8 mouse cellular contexts compared by ENCODE assay signal in genomic region chr6:90728491-90728931, GRCm38 (mm10).
DNase-seq lines count a peak whose midpoint lies in the region; ATAC-seq and TF ChIP-seq lines count a peak whose summit lies in the region.

No protein-coding gene starts in this region.

- peak; percentile 63 for ATAC-seq in hindbrain, embryonic 14.5 days (ENCODE audit: low FRiP score)
- peak; percentile 85 for ATAC-seq in lung, postnatal 0 days

- TF ChIP-seq CTCF in lung, postnatal 0 days (IDR thresholded peaks at IDR 0.05), result peak; percentile 100

- H3K9ac ChIP-seq in hindbrain, embryonic 14.5 days, result no peak overlapping the region
- H3K9ac ChIP-seq in lung, postnatal 0 days (replicated peaks; ENCODE audit: low read depth), result no peak overlapping the region

- H3K4me2 ChIP-seq in hindbrain, embryonic 14.5 days (replicated peaks), result no peak overlapping the region
- H3K4me2 ChIP-seq in lung, postnatal 0 days (replicated peaks; ENCODE audit: low read depth, low read length), result no peak overlapping the region

- WGBS in hindbrain, embryonic 14.5 days, result 5% methylated on average over 1 of the region's 1 CpGs
- WGBS in lung, postnatal 0 days, result 8% methylated on average over 1 of the region's 1 CpGs

- peak; percentile 68 for DNase-seq in Muller cell, postnatal 12 days (ENCODE audit: inconsistent ontology term)
- DNase-seq in cerebellum, postnatal 10 days, result peak; percentile 94
- DNase-seq in gastrocnemius, adult 18-20 months (ENCODE audit: low spot score), result peak; percentile 91
- peak; percentile 84 for DNase-seq in hindbrain, embryonic 14.5 days (ENCODE audit: low spot score)
- DNase-seq in layer of hippocampus, postnatal 25 days (ENCODE audit: extremely low spot score in 1 of 2, low spot score in 1 of 2), result peak; percentile 74 to 92
- peak; percentile 93 for DNase-seq in lung, postnatal 0 days (ENCODE audit: low spot score)
- DNase-seq in ovary, postnatal 10 days (ENCODE audit: low spot score), result peak; percentile 78
- peak; percentile 79 for DNase-seq in thymus, postnatal 0 days (ENCODE audit: low spot score)

- H3K27me3 ChIP-seq in hindbrain, embryonic 14.5 days (ENCODE audit: control insufficient read depth, insufficient read depth, low read length), result no peaks in the 10 kb centered on the region
- H3K27me3 ChIP-seq in lung, postnatal 0 days (replicated peaks; ENCODE audit: insufficient read depth, low read length), result no peaks in the 10 kb centered on the region

- H3K36me3 ChIP-seq in hindbrain, embryonic 14.5 days (replicated peaks; ENCODE audit: control insufficient read depth, insufficient read depth), result no peaks in the 10 kb centered on the region
- H3K36me3 ChIP-seq in lung, postnatal 0 days (ENCODE audit: insufficient read depth, low read length), result no peaks in the 10 kb centered on the region

- H3K27ac ChIP-seq in hindbrain, embryonic 14.5 days, result no peak overlapping the region
- peak overlapping the region; percentile 51; the same call in 1 of the 2 replicates for H3K27ac ChIP-seq in lung, postnatal 0 days (ENCODE audit: low read length)

- peaks cover 29% of the 10 kb centered on the region for H3K4me1 ChIP-seq in hindbrain, embryonic 14.5 days (replicated peaks; ENCODE audit: control insufficient read depth, insufficient read depth, low read length)
- H3K4me1 ChIP-seq in lung, postnatal 0 days (ENCODE audit: insufficient read depth, low read depth, low read length), result peaks cover 8% of the 10 kb centered on the region; the same call in 1 of the 2 replicates

- no peaks in the 10 kb centered on the region for H3K9me3 ChIP-seq in hindbrain, embryonic 14.5 days (ENCODE audit: control insufficient read depth, low read length)
- no peaks in the 10 kb centered on the region for H3K9me3 ChIP-seq in lung, postnatal 0 days (ENCODE audit: low read length)

- TF ChIP-seq EP300 in lung, postnatal 0 days (IDR thresholded peaks at IDR 0.05), result no peak

- H3K4me3 ChIP-seq in hindbrain, embryonic 14.5 days (replicated peaks; ENCODE audit: low read length), result no peak overlapping the region
- H3K4me3 ChIP-seq in lung, postnatal 0 days (ENCODE audit: low read depth, low read length), result no peak overlapping the region
